Mouse (Mus musculus) hindbrain, embryonic 14.5 days (tissue): ENCODE data around the gene Kctd10. TPM values are rescaled to one million over a fixed set of nuclear protein-coding genes. Genes with fewer than 3 reads are reported as not detected.

Experiments used
- ATAC-seq: fragments of 200-750 bp; cut with Nextera tagmentation; 2 replicates; pipeline ENCODE4 v1.8.0; 2017; ENCODE audit warnings: moderate number of reproducible peaks, mild to moderate bottlenecking, moderate TSS enrichment, moderate library complexity; ENCODE audit not compliant: low FRiP score
- DNase-seq: peaks from one replicate; pipeline ENCODE4 v3.0.0-alpha.2; 2015; ENCODE audit warnings: low spot score
- H3K27ac ChIP-seq: fragments of 300-500 bp; sonication (generic); 2 replicates; pipeline ENCODE4 v1.5.1; 2014; ENCODE audit warnings: mild to moderate bottlenecking, moderate library complexity
- H3K27me3 ChIP-seq: fragments of 300-500 bp; sonication (generic); 2 replicates; pipeline ENCODE4 v1.6.1; 2014; ENCODE audit warnings: mild to moderate bottlenecking, low read length, mixed read lengths; ENCODE audit not compliant: control insufficient read depth, insufficient read depth
- H3K36me3 ChIP-seq: fragments of 300-500 bp; sonication (generic); replicated peaks from 2 replicates; pipeline ENCODE4 v1.6.1; 2014; ENCODE audit not compliant: control insufficient read depth, insufficient read depth
- H3K4me1 ChIP-seq: fragments of 300-500 bp; sonication (generic); replicated peaks from 2 replicates; pipeline ENCODE4 v1.6.1; 2014; ENCODE audit warnings: antibody characterized with exemption, low read length, mixed read lengths; ENCODE audit not compliant: control insufficient read depth, insufficient read depth
- H3K4me2 ChIP-seq: fragments of 300-500 bp; sonication (generic); replicated peaks from 2 replicates; pipeline ENCODE4 v1.6.1; 2014; ENCODE audit warnings: mild to moderate bottlenecking, moderate library complexity
- H3K4me3 ChIP-seq: fragments of 300-500 bp; sonication (generic); replicated peaks from 2 replicates; pipeline ENCODE4 v1.5.1; 2014; ENCODE audit warnings: mild to moderate bottlenecking, low read length
- H3K9ac ChIP-seq: fragments of 300-500 bp; sonication (generic); 2 replicates; pipeline ENCODE4 v1.6.1; 2014
- H3K9me3 ChIP-seq: fragments of 300-500 bp; sonication (generic); 2 replicates; pipeline ENCODE4 v1.6.1; 2016; ENCODE audit warnings: low read length; ENCODE audit not compliant: control insufficient read depth
- WGBS: fragments of 180-500 bp; shearing (Covaris S2); extraction: QIAGEN DNeasy Blood & Tissue Kit; methylation state at CpG from one replicate; pipeline ENCODE4 v1.1.7; 2014; 5-methylcytosine and 5-hydroxymethylcytosine counted together
- polyA plus RNA-seq: library from polyadenylated mRNA; unstranded; fragments of >200 nt; fragmentation: Nextera tagmentation; extraction: Ambion mirVana; gene quantifications from 2 replicates; pipeline ENCODE4 v1.2.1, GENCODE M21; 2014

Kctd10 gene
- polyA plus RNA-seq, 1 experiment from 2014 or later: 60.9 TPM

- no peak overlapping the region for H3K4me2 ChIP-seq
- peaks cover 12% of the 10 kb centered on the region for H3K4me1 ChIP-seq
- H3K27me3 ChIP-seq: no peaks in the 10 kb centered on the region
- peaks cover 52% of the 10 kb centered on the region for H3K36me3 ChIP-seq
- H3K9me3 ChIP-seq: no peaks in the 10 kb centered on the region
- no peak overlapping the region for H3K9ac ChIP-seq
- WGBS: 93% methylated on average over 8 of the region's 8 CpGs
- no peak overlapping the region for H3K27ac ChIP-seq
- ATAC-seq (no peak), DNase-seq (no peak)
- H3K4me3 ChIP-seq: no peak overlapping the region
These were observed 4.1 kb upstream of the Kctd10 start for GRCm38 (mm10) chr5:114384448-114384847.

- Histone ChIP-seq H3K9ac (no peak overlapping the region), H3K36me3 (peaks cover 41% of the 10 kb centered on the region), H3K9me3 (no peaks in the 10 kb centered on the region), H3K27me3 (no peaks in the 10 kb centered on the region), H3K4me1 (peaks cover 22% of the 10 kb centered on the region), H3K4me3 (no peak overlapping the region), H3K4me2 (no peak overlapping the region), H3K27ac (no peak overlapping the region)
- DNase-seq: no peak
- no peak for ATAC-seq
- WGBS: 75% methylated on average over 9 of the region's 9 CpGs
These were observed 3.0 kb upstream of the Kctd10 start for GRCm38 (mm10) chr5:114383184-114383904.

GRCm38 (mm10) chr5:114381013-114381351 is 674 bp upstream of the Kctd10 start:
- Histone ChIP-seq H3K9ac (peak overlapping the region; percentile 80), H3K27ac (peak overlapping the region; percentile 89), H3K27me3 (no peaks in the 10 kb centered on the region), H3K9me3 (no peaks in the 10 kb centered on the region), H3K4me1 (peaks cover 38% of the 10 kb centered on the region), H3K4me3 (peak overlapping the region; percentile 72), H3K4me2 (peak overlapping the region; percentile 66), H3K36me3 (peaks cover 20% of the 10 kb centered on the region)
- DNase-seq (no peak), ATAC-seq (peak; percentile 12; the same call in 1 of the 2 replicates)
- 0% methylated on average over 18 of the region's 18 CpGs for WGBS

GRCm38 (mm10) chr5:114379763-114380162 is 545 bp downstream of the Kctd10 start:
- Histone ChIP-seq H3K4me2 (peak overlapping the region; percentile 66), H3K36me3 (peaks cover 15% of the 10 kb centered on the region), H3K4me1 (peaks cover 38% of the 10 kb centered on the region), H3K9me3 (no peaks in the 10 kb centered on the region), H3K4me3 (peak overlapping the region; percentile 72), H3K27me3 (no peaks in the 10 kb centered on the region), H3K9ac (peak overlapping the region; percentile 80), H3K27ac (peak overlapping the region; percentile 89)
- under 1% methylated on average over 20 of the region's 20 CpGs for WGBS
- peak; percentile 48; the same call in 1 of the 2 replicates for ATAC-seq
- no peak for DNase-seq

GRCm38 (mm10) chr5:114378936-114379335 is 1.4 kb downstream of the Kctd10 start:
- Histone ChIP-seq H3K4me1 (peaks cover 38% of the 10 kb centered on the region), H3K36me3 (peaks cover 18% of the 10 kb centered on the region), H3K27me3 (no peaks in the 10 kb centered on the region), H3K27ac (no peak overlapping the region), H3K4me2 (peak overlapping the region; percentile 66), H3K4me3 (peak overlapping the region; percentile 72), H3K9me3 (no peaks in the 10 kb centered on the region), H3K9ac (peak overlapping the region; percentile 80)
- WGBS: 63% methylated on average over 6 of the region's 6 CpGs
- DNase-seq (no peak), ATAC-seq (no peak)

GRCm38 (mm10) chr5:114378177-114378920 is 2.0 kb downstream of the Kctd10 start:
- Histone ChIP-seq H3K4me2 (peak overlapping the region; percentile 66), H3K4me1 (peaks cover 38% of the 10 kb centered on the region), H3K27ac (no peak overlapping the region), H3K9me3 (no peaks in the 10 kb centered on the region), H3K4me3 (peak overlapping the region; percentile 72), H3K27me3 (no peaks in the 10 kb centered on the region), H3K9ac (peak overlapping the region; percentile 80), H3K36me3 (peaks cover 24% of the 10 kb centered on the region)
- ATAC-seq: no peak
- DNase-seq: no peak
- WGBS: 77% methylated on average over 10 of the region's 10 CpGs

GRCm38 (mm10) chr5:114374409-114375213 is 5.7 kb downstream of the Kctd10 start:
- H3K4me2 ChIP-seq: no peak overlapping the region
- no peak overlapping the region for H3K27ac ChIP-seq
- H3K36me3 ChIP-seq: peaks cover 61% of the 10 kb centered on the region
- 91% methylated on average over 23 of the region's 23 CpGs for WGBS
- DNase-seq (no peak), ATAC-seq (no peak)
- no peak overlapping the region for H3K4me3 ChIP-seq
- no peak overlapping the region for H3K9ac ChIP-seq
- H3K27me3 ChIP-seq: no peaks in the 10 kb centered on the region
- peaks cover 30% of the 10 kb centered on the region for H3K4me1 ChIP-seq
- H3K9me3 ChIP-seq: no peaks in the 10 kb centered on the region

- Histone ChIP-seq H3K4me2 (no peak overlapping the region), H3K27me3 (no peaks in the 10 kb centered on the region), H3K27ac (no peak overlapping the region), H3K9ac (no peak overlapping the region), H3K36me3 (peaks cover 72% of the 10 kb centered on the region), H3K4me3 (no peak overlapping the region), H3K4me1 (peaks cover 20% of the 10 kb centered on the region; the same call in 1 of the 2 replicates), H3K9me3 (no peaks in the 10 kb centered on the region)
- no peak for DNase-seq
- whole genome bisulfite sequencing: 89% methylated on average over 9 of the region's 9 CpGs
- ATAC-seq: no peak
These were observed 6.7 kb downstream of the Kctd10 start for GRCm38 (mm10) chr5:114373581-114373980.

- DNase-seq: no peak
- H3K27me3 ChIP-seq: no peaks in the 10 kb centered on the region
- H3K9me3 ChIP-seq: no peaks in the 10 kb centered on the region
- H3K9ac ChIP-seq: no peak overlapping the region
- no peak for ATAC-seq
- peaks cover 76% of the 10 kb centered on the region for H3K36me3 ChIP-seq
- 77% methylated on average over 11 of the region's 11 CpGs for WGBS
- H3K4me2 ChIP-seq: no peak overlapping the region
- no peak overlapping the region for H3K4me3 ChIP-seq
- no peak overlapping the region for H3K27ac ChIP-seq
- peaks cover 17% of the 10 kb centered on the region; the same call in 1 of the 2 replicates for H3K4me1 ChIP-seq
These were observed 7.1 kb downstream of the Kctd10 start for GRCm38 (mm10) chr5:114373174-114373573.
